8 mouse cellular contexts compared by ENCODE assay signal in genomic region chr3:79628561-79629415, GRCm38 (mm10). TPM values are rescaled to one million over a fixed set of nuclear protein-coding genes. Genes with fewer than 3 reads are reported as not detected.
A peak's percentile ranks its signal among the peaks of the same experiment; 100 is the strongest.
DNase-seq lines count a peak whose midpoint lies in the region; ATAC-seq lines count a peak whose summit lies in the region.

TSS of gene 4930579G24Rik (plus strand) at chr3:79629079.

- peak within 1 kb of the TSS; percentile 83 for H3K4me2 ChIP-seq in forebrain, embryonic 14.5 days (ENCODE audit: low read length)
- H3K4me2 ChIP-seq in neural tube, embryonic 15.5 days: peak within 1 kb of the TSS; percentile 77

- H3K9me3 ChIP-seq in forebrain, embryonic 14.5 days (replicated peaks; ENCODE audit: control insufficient read depth, low read length): peaks cover 5% of the 10 kb centered on the region; the same call in 1 of the 2 replicates
- H3K9me3 ChIP-seq in neural tube, embryonic 15.5 days (replicated peaks): no peaks in the 10 kb centered on the region

- no peaks in the 10 kb centered on the region for H3K27me3 ChIP-seq in forebrain, embryonic 14.5 days (replicated peaks; ENCODE audit: control insufficient read depth, insufficient read depth, low read length)
- no peaks in the 10 kb centered on the region for H3K27me3 ChIP-seq in neural tube, embryonic 15.5 days (replicated peaks)

- peaks cover 19% of the 10 kb centered on the region for H3K36me3 ChIP-seq in forebrain, embryonic 14.5 days (ENCODE audit: control insufficient read depth, insufficient read depth, low read length)
- peaks cover 20% of the 10 kb centered on the region for H3K36me3 ChIP-seq in neural tube, embryonic 15.5 days

- H3K9ac ChIP-seq in forebrain, embryonic 14.5 days (ENCODE audit: low read length): peak within 1 kb of the TSS; percentile 83
- H3K9ac ChIP-seq in neural tube, embryonic 15.5 days (replicated peaks): peak within 1 kb of the TSS; percentile 76

- WGBS in forebrain, embryonic 14.5 days: 0% methylated on average over 60 of the region's 60 CpGs
- WGBS in neural tube, embryonic 15.5 days: under 1% methylated on average over 60 of the region's 60 CpGs

- peak; percentile 99 for ATAC-seq in forebrain, embryonic 14.5 days
- peak; percentile 99 for ATAC-seq in neural tube, embryonic 15.5 days (ENCODE audit: low FRiP score)

- peaks cover 3% of the 10 kb centered on the region for H3K4me1 ChIP-seq in forebrain, embryonic 14.5 days (ENCODE audit: control insufficient read depth, insufficient read depth, low read length)
- H3K4me1 ChIP-seq in neural tube, embryonic 15.5 days: peaks cover 16% of the 10 kb centered on the region

- peak within 1 kb of the TSS; percentile 71 for H3K4me3 ChIP-seq in forebrain, embryonic 14.5 days (ENCODE audit: low read depth, low read length)
- H3K4me3 ChIP-seq in neural tube, embryonic 15.5 days (replicated peaks): peak within 1 kb of the TSS; percentile 84

- intact Hi-C loops in heart, postnatal 14 days (cut with DNase I): no loop called here

- peak; percentile 100 for DNase-seq in ES-CJ7 (ENCODE audit: low read depth, low spot score)
- DNase-seq in cerebellum, adult 11 months: peak; percentile 96
- DNase-seq in forebrain, embryonic 14.5 days (ENCODE audit: low spot score): peak; percentile 100
- DNase-seq in heart, postnatal 14 days: peak; percentile 92 to 95
- peak; percentile 98 for DNase-seq in layer of hippocampus, adult 11-12 months (ENCODE audit: low spot score)
- peak; percentile 98 for DNase-seq in lung, adult 18-20 months
- DNase-seq in testis, postnatal 14 days (ENCODE audit: low spot score): peak; percentile 97

- peak within 1 kb of the TSS; percentile 82 for H3K27ac ChIP-seq in forebrain, embryonic 14.5 days (ENCODE audit: low read depth, low read length)
- peak within 1 kb of the TSS; percentile 85 for H3K27ac ChIP-seq in neural tube, embryonic 15.5 days (replicated peaks)

RNA-seq across cellular contexts. Expression of gene 4930579G24Rik, which starts in this region (rescaled TPM):
- polyA plus RNA-seq in forebrain, embryonic 14.5 days (2014; fragmentation: Nextera tagmentation; extraction: Ambion mirVana): 10.4 and 11.0 TPM in 2 replicates
- total RNA-seq in heart, postnatal 14 days (2021): 1 to 10 TPM; 1.9 to 3.0 TPM
- 5.6 and 11.8 TPM in 2 replicates for polyA plus RNA-seq in neural tube, embryonic 15.5 days (2015; fragmentation: Nextera tagmentation; extraction: Ambion mirVana)

Comparison
In these comparisons a context has a peak if more than half of its experiments do, and no peak if none do; other contexts are left out.
1. Peak in every context shown above with its lines: DNase-seq, ATAC-seq, H3K4me3 ChIP-seq and H3K27ac ChIP-seq.